Mouse (Mus musculus) testis, adult 10 weeks (tissue): ENCODE data around the gene Traf5. TPM values are rescaled to one million over a fixed set of nuclear protein-coding genes. Genes with fewer than 3 reads are reported as not detected.

ENCODE experiments used
- polyA plus RNA-seq: library from polyadenylated mRNA; stranded (reverse); fragments of 350-450 nt; fragmentation: Illumina TruSeq; extraction: RNeasy Lipid Tissue Mini Kit (QIAGEN cat#74804); gene quantifications from one replicate; pipeline ENCODE4 v1.2.3, GENCODE M21; 2014; ENCODE audit warnings: low read depth, low replicate concordance

The Traf5 gene
- 0.74 TPM for polyA plus RNA-seq

GRCm38 (mm10) chr1:192091806-192092772 lies at the start of gene Traf5:
TSS of gene Traf5 (minus strand) at chr1:192092559.

GRCm38 (mm10) chr1:192137926-192138910 lies 45.9 kb upstream of the Traf5 start, which contains the start of gene Rcor3:
TSS of gene Rcor3 (minus strand) at chr1:192138062.

GRCm38 (mm10) chr1:191977187-191977586 lies 115.2 kb downstream of the Traf5 start, which contains the start of gene Rd3:
TSS of gene Rd3 (plus strand) at chr1:191977370.

Other genes with a start within 250 kb of the Traf5 start
- 20.9 TPM for gene Slc30a1, start 185.8 kb downstream of the Traf5 start, polyA plus RNA-seq
- 33.6 TPM for gene Rd3, start 115.2 kb downstream of the Traf5 start, polyA plus RNA-seq
- gene Rcor3, start 45.5 kb upstream of the Traf5 start, polyA plus RNA-seq = 126 TPM
- 0.15 TPM for gene Kcnh1, start 98.2 kb upstream of the Traf5 start, polyA plus RNA-seq